Mouse (Mus musculus): ENCODE results near the gene Emid1. TPM values are rescaled to one million over a fixed set of nuclear protein-coding genes. Genes with fewer than 3 reads are reported as not detected.

Gene Emid1
- 12.8 and 15.2 TPM in 2 replicates for polyA plus RNA-seq (2012; rRNA removed)

GRCm38 (mm10) chr11:5151680-5152337 is at the start of gene Emid1:
TSS of gene Emid1 (minus strand) at chr11:5152257.

DNA sequence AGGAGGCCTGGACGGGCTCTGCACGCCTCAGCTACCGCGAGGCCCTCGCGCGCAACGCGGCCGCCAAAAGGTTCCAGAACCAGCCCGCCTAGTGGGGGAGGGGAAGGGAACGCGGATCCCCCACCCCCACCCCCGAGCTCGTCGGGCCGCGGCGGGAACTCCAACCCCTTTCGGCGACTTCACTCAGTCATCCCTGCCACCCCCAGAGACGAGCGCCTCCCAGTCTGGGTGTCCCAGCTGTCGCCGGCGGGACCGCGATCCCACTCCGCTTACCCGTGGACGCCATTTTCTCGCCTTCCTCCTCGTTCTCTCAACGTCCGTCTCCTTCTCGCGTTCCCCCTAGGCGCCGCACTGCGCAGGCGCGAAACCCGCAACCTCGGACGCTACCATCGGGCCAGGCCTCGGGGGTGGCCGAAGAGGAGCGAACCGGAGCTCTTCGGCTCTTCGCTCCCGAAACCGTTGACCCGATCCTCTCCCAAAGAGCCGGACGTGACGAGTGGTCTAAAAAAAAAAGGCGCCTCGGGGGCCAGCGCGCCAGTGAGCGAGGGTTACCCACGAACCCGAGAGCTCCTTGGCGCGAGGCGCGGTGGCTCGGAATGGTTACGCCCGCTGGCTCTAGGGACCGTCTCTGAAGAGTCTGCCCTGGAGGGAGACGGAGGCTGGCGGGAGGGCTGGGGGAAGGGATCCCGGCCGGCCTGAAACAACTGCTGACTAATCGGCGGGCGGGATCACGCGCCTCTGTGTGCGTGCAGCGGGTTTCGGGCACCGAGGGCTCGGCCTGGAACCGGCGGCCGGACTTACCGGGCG is 53.1 kb downstream of the Emid1 start, which contains the start of the genes Rhbdd3 and Ewsr1:
TSS of gene Rhbdd3 (plus strand) at position 191 of the 807 bp plus-strand sequence.
TSS of gene Ewsr1 (minus strand) at position 531 of the 807 bp plus-strand sequence.

DNA sequence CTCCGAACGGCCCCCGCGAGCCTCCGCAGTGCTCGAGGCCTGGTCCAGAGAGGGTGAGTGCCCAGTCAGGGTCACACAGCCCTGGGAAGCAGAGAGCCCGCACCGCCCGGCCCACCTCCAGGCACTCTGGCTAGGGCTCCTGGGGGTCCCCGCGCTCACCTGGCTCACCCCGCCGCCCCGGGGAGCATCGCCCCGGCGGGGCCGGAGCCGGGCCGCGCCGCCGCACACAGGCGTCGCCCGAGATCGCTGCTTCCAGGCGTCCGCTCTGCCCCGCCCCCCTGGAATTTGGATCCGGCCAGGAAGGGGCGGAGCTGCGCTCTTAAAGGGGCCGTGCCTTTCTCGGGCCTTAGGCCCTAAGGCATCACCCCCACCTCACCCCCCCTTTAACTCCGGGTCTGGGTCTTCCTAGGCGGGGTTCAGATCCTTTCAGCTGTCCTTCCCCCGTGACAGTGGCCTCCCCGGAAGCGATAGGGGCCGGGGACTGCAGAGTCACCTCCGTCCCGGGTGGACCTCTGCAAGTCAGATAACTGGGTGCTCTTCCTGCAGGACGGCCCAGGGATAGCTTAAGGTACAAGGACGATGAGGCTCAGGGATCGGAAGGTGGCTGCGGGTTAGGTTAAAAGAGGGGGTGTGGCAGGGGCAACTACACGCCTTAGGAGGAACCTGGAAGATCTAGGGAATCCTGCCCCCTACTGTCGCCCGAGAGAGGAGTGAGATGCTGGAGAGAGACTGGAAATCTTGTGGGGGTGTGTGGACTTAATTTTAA is 86.8 kb downstream of the Emid1 start, which contains the start of gene Gas2l1:
TSS of gene Gas2l1 (minus strand) at position 272 of the 766 bp plus-strand sequence.

DNA sequence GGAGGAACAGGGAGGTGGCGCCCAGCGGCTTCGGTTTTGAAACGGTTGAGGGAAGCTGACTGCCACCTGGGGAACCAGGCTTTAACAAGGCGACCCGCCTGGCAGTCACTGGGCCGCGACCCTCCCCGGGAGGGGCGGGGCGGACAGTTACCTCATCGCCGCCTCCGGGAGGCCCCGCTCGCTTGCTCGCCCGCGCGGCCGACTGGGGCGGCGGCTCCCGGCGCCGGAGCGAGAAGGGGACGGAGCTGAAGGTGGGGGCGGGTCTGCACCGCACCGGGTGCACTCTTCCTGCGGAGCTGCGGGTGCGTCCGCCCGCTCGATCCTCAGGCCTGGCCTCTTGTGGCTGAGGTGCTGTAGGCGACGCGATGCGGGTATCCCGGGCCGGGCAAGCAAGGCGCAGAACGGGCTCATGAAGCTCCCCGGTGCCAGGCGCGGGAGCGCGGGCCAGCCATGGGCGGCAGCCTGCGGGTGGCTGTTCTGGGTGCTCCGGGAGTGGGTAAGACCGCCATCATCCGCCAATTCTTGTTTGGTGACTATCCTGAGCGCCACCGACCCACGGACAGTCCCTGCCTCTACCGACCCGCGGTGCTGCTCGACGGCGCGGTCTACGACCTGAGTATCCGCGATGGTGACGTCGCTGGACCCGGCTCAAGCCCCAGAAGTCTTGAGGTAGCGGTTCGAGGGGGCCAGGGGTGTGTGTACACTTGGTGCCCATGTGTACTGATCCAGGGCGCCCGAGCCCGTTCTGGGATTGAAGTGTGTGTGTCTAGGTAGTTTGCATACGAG is 94.0 kb downstream of the Emid1 start, which contains the start of gene Rasl10a:
TSS of gene Rasl10a (plus strand) at position 273 of the 786 bp plus-strand sequence.

Other genes with a start within 250 kb of the Emid1 start
- 4.7 and 10.6 TPM in 2 replicates for gene Nefh, start 204.2 kb downstream of the Emid1 start, polyA plus RNA-seq (2012; rRNA removed)
- 103 and 105 TPM in 2 replicates for gene Ap1b1, start 165.4 kb downstream of the Emid1 start, polyA plus RNA-seq (2012; rRNA removed)
- gene Rasl10a, start 94.1 kb downstream of the Emid1 start, polyA plus RNA-seq (2012; rRNA removed), result 2.5 and 3.3 TPM in 2 replicates
- gene Gas2l1, start 86.9 kb downstream of the Emid1 start, polyA plus RNA-seq (2012; rRNA removed), result 31.6 and 35.2 TPM in 2 replicates
- gene Rhbdd3, start 53.3 kb downstream of the Emid1 start, polyA plus RNA-seq (2012; rRNA removed), result 41.7 and 43.8 TPM in 2 replicates
- 380 and 383 TPM in 2 replicates for gene Ewsr1, start 53.0 kb downstream of the Emid1 start, polyA plus RNA-seq (2012; rRNA removed)
- 5.6 and 6.5 TPM in 2 replicates for gene Kremen1, start 109.3 kb upstream of the Emid1 start, polyA plus RNA-seq (2012; rRNA removed)

All from central nervous system, embryonic 18 days (tissue).